Mouse (Mus musculus) sigmoid colon, adult 10 weeks (tissue): ENCODE data around the gene Mtor. TPM values are rescaled to one million over a fixed set of nuclear protein-coding genes. Genes with fewer than 3 reads are reported as not detected.

ENCODE experiments used
- polyA plus RNA-seq: library from polyadenylated mRNA; stranded (reverse); fragments of 350-450 nt; fragmentation: Illumina TruSeq; extraction: RNeasy Lipid Tissue Mini Kit (QIAGEN cat#74804); gene quantifications from one replicate; pipeline ENCODE4 v1.2.3, GENCODE M21; 2014; ENCODE audit warnings: low read depth, low replicate concordance

Mtor gene
- 5.2 TPM for polyA plus RNA-seq

GRCm38 (mm10) chr4:148448179-148448852 lies at the start of gene Mtor:
Gene Mtor, plus strand, starts transcription at chr4:148448611.

GRCm38 (mm10) chr4:148444250-148444967 lies 4.0 kb upstream of the Mtor start, which contains the start of gene Ubiad1:
Gene Ubiad1, minus strand, starts transcription at chr4:148444771.

GRCm38 (mm10) chr4:148500410-148500867 lies 52.0 kb downstream of the Mtor start, which contains the start of gene Angptl7:
Gene Angptl7, minus strand, starts transcription at chr4:148500460.

DNA sequence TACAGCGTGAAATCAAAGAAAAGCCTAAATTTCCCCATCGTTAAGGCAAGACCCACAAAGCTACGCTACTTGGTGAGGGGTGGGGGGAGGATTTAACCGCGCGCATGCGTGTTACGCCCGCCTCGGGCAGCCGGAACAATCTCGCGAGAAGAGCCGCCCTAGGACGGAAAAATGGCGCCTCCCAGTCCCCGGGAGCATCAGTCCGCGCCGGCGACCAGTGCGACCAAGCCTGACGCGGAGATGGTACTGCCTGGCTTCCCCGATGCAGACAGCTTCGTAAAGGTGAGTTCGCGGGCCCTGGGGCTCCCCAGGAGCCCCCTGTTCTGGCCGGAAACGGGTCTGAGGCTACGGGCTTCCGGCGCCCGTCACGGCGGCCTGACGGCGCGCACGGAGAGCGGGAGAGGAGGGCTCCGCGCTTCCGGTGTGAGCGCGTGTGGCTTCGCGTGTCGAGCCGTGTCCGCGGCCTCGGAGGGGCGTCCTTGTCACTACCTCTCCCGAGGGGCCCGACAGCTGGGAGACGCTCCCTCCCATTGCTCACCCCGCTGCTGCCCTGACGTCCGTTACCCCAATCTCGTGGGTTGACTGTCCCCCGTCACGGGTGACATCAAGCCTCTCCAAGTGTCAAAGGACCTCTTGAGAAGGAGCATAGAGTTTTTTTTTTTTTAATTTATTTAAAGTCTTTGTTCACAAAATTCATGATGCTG lies 110.0 kb downstream of the Mtor start, which contains the start of gene Exosc10:
TSS of gene Exosc10 (plus strand) at position 133 of the 704 bp plus-strand sequence.

DNA sequence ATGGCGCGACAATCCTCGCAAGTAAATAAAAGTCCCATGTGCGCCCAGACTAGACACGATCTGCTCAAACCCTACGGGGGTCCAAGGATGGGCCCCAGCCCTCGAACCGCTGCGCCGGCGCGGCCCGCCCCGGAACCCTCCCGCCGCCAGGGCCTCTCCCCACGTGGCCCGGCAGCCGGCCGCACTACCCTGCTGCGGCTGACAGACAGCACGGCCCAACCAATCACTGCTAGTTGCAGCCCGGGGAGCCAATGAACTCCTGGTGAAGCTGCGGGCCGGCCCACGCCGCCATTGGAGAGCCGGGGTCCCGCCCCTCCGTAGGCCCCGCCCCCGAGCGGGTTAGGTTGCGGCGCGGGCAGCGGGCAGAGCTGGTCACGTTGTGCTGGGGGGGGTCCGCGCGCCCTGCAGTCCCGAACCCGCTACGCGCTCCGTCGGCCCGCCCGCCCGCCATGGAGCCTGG lies 142.8 kb downstream of the Mtor start, which contains the start of gene Srm:
TSS of gene Srm (plus strand) at position 333 of the 460 bp plus-strand sequence.

DNA sequence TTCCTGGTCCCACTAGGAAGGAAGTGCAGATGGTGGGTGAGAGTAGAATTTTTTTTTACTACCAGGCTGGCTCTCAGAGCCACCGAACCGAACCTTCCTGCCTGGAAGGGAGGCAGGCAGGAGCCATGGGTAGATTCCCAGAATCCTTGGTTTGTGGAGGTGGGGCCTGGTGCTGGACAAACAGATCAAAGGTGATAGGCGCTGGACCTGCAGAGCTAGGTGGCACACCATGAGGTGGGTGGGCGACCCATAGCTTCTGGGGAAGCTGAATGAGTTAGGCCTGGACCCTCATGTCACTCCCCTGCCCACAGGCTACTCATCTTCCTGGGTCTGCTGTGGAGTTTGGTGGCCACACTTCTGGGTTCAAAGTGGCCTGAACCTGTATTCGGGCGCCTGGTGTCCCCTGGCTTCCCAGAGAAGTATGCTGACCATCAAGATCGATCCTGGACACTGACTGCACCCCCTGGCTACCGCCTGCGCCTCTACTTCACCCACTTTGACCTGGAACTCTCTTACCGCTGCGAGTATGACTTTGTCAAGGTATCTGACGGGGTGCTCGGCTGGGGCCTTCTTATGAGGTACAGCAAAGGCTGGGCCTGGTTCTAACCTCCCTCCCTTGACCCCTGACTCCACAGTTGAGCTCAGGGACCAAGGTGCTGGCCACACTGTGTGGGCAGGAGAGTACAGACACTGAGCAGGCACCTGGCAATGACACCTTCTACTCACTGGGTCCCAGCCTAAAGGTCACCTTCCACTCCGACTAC lies 154.1 kb downstream of the Mtor start, which contains the start of gene Masp2:
TSS of gene Masp2 (plus strand) at position 198 of the 764 bp plus-strand sequence.

Other genes starting within 250 kb of the Mtor start
- gene Disp3, start 160.6 kb upstream of the Mtor start, polyA plus RNA-seq: not detected
- gene Ubiad1, start 3.8 kb upstream of the Mtor start, polyA plus RNA-seq: 2.8 TPM
- 8.2 TPM for gene Angptl7, start 51.8 kb downstream of the Mtor start, polyA plus RNA-seq
- gene Exosc10, start 109.8 kb downstream of the Mtor start, polyA plus RNA-seq: 6.7 TPM
- gene Srm, start 142.9 kb downstream of the Mtor start, polyA plus RNA-seq: not detected
- not detected for gene Masp2, start 153.9 kb downstream of the Mtor start, polyA plus RNA-seq
- gene Tardbp, start 178.4 kb downstream of the Mtor start, polyA plus RNA-seq: 892 TPM
- gene Gm572, start 194.7 kb downstream of the Mtor start, polyA plus RNA-seq: not detected